In genomic region chr13:55536194-55537175, GRCm38 (mm10) we compare ENCODE assay signal across 7 mouse cellular contexts. TPM values are rescaled to one million over a fixed set of nuclear protein-coding genes. Genes with fewer than 3 reads are reported as not detected.
DNase-seq lines count a peak whose midpoint lies in the region; ATAC-seq lines count a peak whose summit lies in the region.

Gene Ddx41, minus strand, starts transcription at chr13:55536658.

- H3K4me2 ChIP-seq in embryonic facial prominence, embryonic 11.5 days (ENCODE audit: low read depth, low read length), result peak within 1 kb of the TSS; percentile 90
- H3K4me2 ChIP-seq in midbrain, embryonic 13.5 days (replicated peaks), result peak within 1 kb of the TSS; percentile 94

- H3K36me3 ChIP-seq in embryonic facial prominence, embryonic 11.5 days (replicated peaks; ENCODE audit: control insufficient read depth, insufficient read depth, low read depth, low read length), result peaks cover 13% of the 10 kb centered on the region
- peaks cover 82% of the 10 kb centered on the region for H3K36me3 ChIP-seq in limb, embryonic 10.5 days
- peaks cover 79% of the 10 kb centered on the region for H3K36me3 ChIP-seq in midbrain, embryonic 13.5 days

- H3K4me1 ChIP-seq in embryonic facial prominence, embryonic 11.5 days (ENCODE audit: control insufficient read depth, insufficient read depth, low read length), result no peaks in the 10 kb centered on the region
- H3K4me1 ChIP-seq in limb, embryonic 10.5 days, result peaks cover 15% of the 10 kb centered on the region
- H3K4me1 ChIP-seq in midbrain, embryonic 13.5 days (replicated peaks), result peaks cover 17% of the 10 kb centered on the region

- 1% methylated on average over 70 of the region's 70 CpGs for WGBS in embryonic facial prominence, embryonic 11.5 days
- under 1% methylated on average over 70 of the region's 70 CpGs for WGBS in limb, embryonic 10.5 days
- WGBS in midbrain, embryonic 13.5 days, result under 1% methylated on average over 70 of the region's 70 CpGs

- H3K4me3 ChIP-seq in embryonic facial prominence, embryonic 11.5 days (ENCODE audit: low read depth, low read length), result peak within 1 kb of the TSS; percentile 87
- H3K4me3 ChIP-seq in limb, embryonic 10.5 days, result peak within 1 kb of the TSS; percentile 90
- H3K4me3 ChIP-seq in midbrain, embryonic 13.5 days (replicated peaks), result peak within 1 kb of the TSS; percentile 80

- peak within 1 kb of the TSS; percentile 73 for H3K9ac ChIP-seq in embryonic facial prominence, embryonic 11.5 days (replicated peaks; ENCODE audit: low read length)
- H3K9ac ChIP-seq in midbrain, embryonic 13.5 days (replicated peaks), result peak within 1 kb of the TSS; percentile 83

- peak; percentile 98 for DNase-seq in adrenal gland, postnatal 14 days
- DNase-seq in embryonic facial prominence, embryonic 11.5 days (ENCODE audit: low spot score), result peak; percentile 99
- peak; percentile 100 for DNase-seq in kidney, adult 11 months
- peak; percentile 98 for DNase-seq in limb, embryonic 10.5 days (ENCODE audit: low spot score)
- DNase-seq in spleen, adult 12 weeks (ENCODE audit: low spot score), result peak; percentile 97

- H3K27me3 ChIP-seq in embryonic facial prominence, embryonic 11.5 days (ENCODE audit: control insufficient read depth, insufficient read depth, low read length), result no peaks in the 10 kb centered on the region
- H3K27me3 ChIP-seq in limb, embryonic 10.5 days (ENCODE audit: low read depth, poor library complexity, severe bottlenecking), result no peaks in the 10 kb centered on the region
- H3K27me3 ChIP-seq in midbrain, embryonic 13.5 days, result no peaks in the 10 kb centered on the region

- H3K27ac ChIP-seq in embryonic facial prominence, embryonic 11.5 days (replicated peaks; ENCODE audit: low read depth, low read length), result peak within 1 kb of the TSS; percentile 67
- H3K27ac ChIP-seq in limb, embryonic 10.5 days, result peak within 1 kb of the TSS; percentile 86
- peak within 1 kb of the TSS; percentile 84 for H3K27ac ChIP-seq in midbrain, embryonic 13.5 days

- ATAC-seq in embryonic facial prominence, embryonic 11.5 days (replicated peaks; ENCODE audit: insufficient number of reproducible peaks, low FRiP score, low TSS enrichment, low read depth), result peak; percentile 96
- ATAC-seq in granulocyte monocyte progenitor cell, adult 5-6 weeks (replicated peaks; ENCODE audit: poor library complexity, severe bottlenecking), result peak; percentile 92
- peak; percentile 98 for ATAC-seq in midbrain, embryonic 13.5 days

- no peaks in the 10 kb centered on the region for H3K9me3 ChIP-seq in embryonic facial prominence, embryonic 11.5 days (replicated peaks; ENCODE audit: control insufficient read depth, low read length)
- no peaks in the 10 kb centered on the region for H3K9me3 ChIP-seq in limb, embryonic 10.5 days (replicated peaks)
- no peaks in the 10 kb centered on the region for H3K9me3 ChIP-seq in midbrain, embryonic 13.5 days

RNA-seq across cellular contexts. Expression of gene Ddx41, which starts in this region (rescaled TPM):
- total RNA-seq in adrenal gland, postnatal 14 days (2021), result 38.4 and 46.0 TPM in 2 replicates
- 77.7 and 81.4 TPM in 2 replicates for polyA plus RNA-seq in embryonic facial prominence, embryonic 11.5 days (2014; fragmentation: Nextera tagmentation; extraction: Ambion mirVana)
- 54.4 and 69.5 TPM in 2 replicates for total RNA-seq in granulocyte monocyte progenitor cell, adult 5-6 weeks (2014; fragmentation: Nextera tagmentation)
- 73.7 and 81.8 TPM in 2 replicates for total RNA-seq in granulocyte monocyte progenitor cell, adult 5-6 weeks (2017)
- 94.0 and 102 TPM in 2 replicates for polyA plus RNA-seq in limb, embryonic 10.5 days (2016; fragmentation: Nextera tagmentation; extraction: Ambion mirVana)
- 60.2 and 66.6 TPM in 2 replicates for polyA plus RNA-seq in midbrain, embryonic 13.5 days (2015; fragmentation: Nextera tagmentation; extraction: Ambion mirVana)

Comparison
In these comparisons a context has a peak if more than half of its experiments do, and no peak if none do; other contexts are left out.
1. Peak in every context shown above with its lines: DNase-seq, ATAC-seq, H3K4me3 ChIP-seq and H3K27ac ChIP-seq.